Mouse (Mus musculus) erythroblast, embryonic 14.5 days (primary cell): ENCODE measurements around the gene Acss3.

Experiments
- GATA1 ChIP-seq: IDR thresholded peaks from 2 replicates; pipeline ENCODE4 v1.6.1; 2012; ENCODE audit warnings: low read length, inconsistent platforms, mixed read lengths
- TAL1 ChIP-seq: IDR thresholded peaks from 3 replicates; pipeline ENCODE4 v1.6.1; 2012; ENCODE audit warnings: low read length, inconsistent platforms, mixed read lengths

DNA sequence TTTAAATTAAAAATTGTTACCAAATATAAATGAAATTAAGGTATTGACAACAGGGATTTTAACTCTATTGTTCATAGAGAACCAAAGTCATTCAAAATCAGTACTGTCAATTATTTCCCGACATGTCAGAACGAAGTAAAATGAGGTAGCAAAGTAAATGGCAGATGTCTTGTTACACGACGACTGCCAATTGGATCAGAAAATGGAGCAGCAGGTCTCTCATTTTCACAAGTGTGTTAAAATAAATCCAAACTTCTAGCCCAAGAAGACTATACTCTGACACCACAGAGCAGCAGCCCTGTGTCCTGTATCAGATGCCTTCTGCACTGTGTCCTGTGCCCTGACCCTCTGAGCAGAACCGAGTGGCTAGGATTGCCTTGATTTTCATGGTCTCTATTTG is 199.1 kb downstream of the Acss3 start:
- no peak for TF ChIP-seq TAL1
- TF ChIP-seq GATA1 = no peak
